Mouse (Mus musculus): ENCODE data around the gene Aldh3b1. TPM values are rescaled to one million over a fixed set of nuclear protein-coding genes. Genes with fewer than 3 reads are reported as not detected.

The Aldh3b1 gene
- polyA plus RNA-seq, 1 experiment from 2014 or later, result 3.3 TPM

- Histone ChIP-seq H3K9me3 (replicated peaks) (no peaks in the 10 kb centered on the region), H3K27ac (no peak overlapping the region), H3K4me1 (replicated peaks) (peaks cover 37% of the 10 kb centered on the region), H3K4me3 (replicated peaks) (no peak overlapping the region), H3K4me2 (no peak overlapping the region), H3K27me3 (no peaks in the 10 kb centered on the region), H3K36me3 (no peaks in the 10 kb centered on the region), H3K9ac (no peak overlapping the region)
- no peak for ATAC-seq (ENCODE audit: low read depth)
- WGBS (ENCODE audit: insufficient replicate concordance), result 71% methylated on average over 6 of the region's 6 CpGs
- no peak for DNase-seq
These were observed 3.7 kb downstream of the Aldh3b1 start for GRCm38 (mm10) chr19:3925859-3926258.

GRCm38 (mm10) chr19:3924868-3925267 is 4.7 kb downstream of the Aldh3b1 start:
- no peak overlapping the region for H3K4me3 ChIP-seq (replicated peaks)
- ATAC-seq (ENCODE audit: low read depth), result no peak
- peaks cover 27% of the 10 kb centered on the region for H3K4me1 ChIP-seq (replicated peaks)
- no peak for DNase-seq
- no peaks in the 10 kb centered on the region for H3K36me3 ChIP-seq
- H3K27ac ChIP-seq, result no peak overlapping the region
- no peaks in the 10 kb centered on the region for H3K9me3 ChIP-seq (replicated peaks)
- WGBS (ENCODE audit: insufficient replicate concordance), result 69% methylated on average over 7 of the region's 7 CpGs
- no peaks in the 10 kb centered on the region for H3K27me3 ChIP-seq
- no peak overlapping the region for H3K9ac ChIP-seq
- H3K4me2 ChIP-seq, result no peak overlapping the region

GRCm38 (mm10) chr19:3924190-3924589 is 5.4 kb downstream of the Aldh3b1 start:
- DNase-seq, result no peak

GRCm38 (mm10) chr19:3923586-3923985 is 6.0 kb downstream of the Aldh3b1 start:
- Histone ChIP-seq H3K4me3 (replicated peaks) (no peak overlapping the region), H3K9me3 (replicated peaks) (no peaks in the 10 kb centered on the region), H3K4me1 (replicated peaks) (peaks cover 23% of the 10 kb centered on the region), H3K9ac (no peak overlapping the region), H3K27ac (0 out of 2 replicates have a peak overlapping the region, but pooled peaks have one; percentile 29), H3K27me3 (no peaks in the 10 kb centered on the region), H3K4me2 (no peak overlapping the region), H3K36me3 (no peaks in the 10 kb centered on the region)
- WGBS (ENCODE audit: insufficient replicate concordance), result 54% methylated on average over 13 of the region's 13 CpGs
- ATAC-seq (ENCODE audit: low read depth) (0 out of 2 replicates have a peak, but pooled peaks have one; percentile 1), DNase-seq (no peak)

More at GRCm38 (mm10) chr19:3924190-3924589, 5.4 kb downstream of the Aldh3b1 start:
- Histone ChIP-seq H3K36me3 (no peaks in the 10 kb centered on the region), H3K4me2 (no peak overlapping the region), H3K27me3 (no peaks in the 10 kb centered on the region), H3K4me1 (replicated peaks) (peaks cover 23% of the 10 kb centered on the region), H3K4me3 (replicated peaks) (no peak overlapping the region), H3K9ac (no peak overlapping the region), H3K9me3 (replicated peaks) (no peaks in the 10 kb centered on the region), H3K27ac (no peak overlapping the region)
- WGBS (ENCODE audit: insufficient replicate concordance), result 71% methylated on average over 8 of the region's 8 CpGs
- no peak for ATAC-seq (ENCODE audit: low read depth)

- 37% methylated on average over 10 of the region's 10 CpGs for WGBS (ENCODE audit: insufficient replicate concordance)
- Histone ChIP-seq H3K27me3 (no peaks in the 10 kb centered on the region), H3K4me1 (replicated peaks) (peaks cover 23% of the 10 kb centered on the region), H3K9me3 (replicated peaks) (no peaks in the 10 kb centered on the region), H3K27ac (peak overlapping the region; percentile 29; the same call in 1 of the 2 replicates), H3K9ac (no peak overlapping the region), H3K36me3 (no peaks in the 10 kb centered on the region), H3K4me3 (replicated peaks) (no peak overlapping the region), H3K4me2 (no peak overlapping the region)
- no peak for ATAC-seq (ENCODE audit: low read depth)
- DNase-seq, result no peak
These were observed 6.8 kb downstream of the Aldh3b1 start for GRCm38 (mm10) chr19:3922661-3923371.

GRCm38 (mm10) chr19:3919928-3920327 is 9.7 kb downstream of the Aldh3b1 start:
- H3K9ac ChIP-seq, result no peak overlapping the region
- H3K4me3 ChIP-seq (replicated peaks), result no peak overlapping the region
- H3K27ac ChIP-seq, result no peak overlapping the region
- H3K4me2 ChIP-seq, result no peak overlapping the region
- DNase-seq, result no peak
- H3K4me1 ChIP-seq (replicated peaks), result peaks cover 21% of the 10 kb centered on the region
- ATAC-seq (ENCODE audit: low read depth), result no peak
- no peaks in the 10 kb centered on the region for H3K36me3 ChIP-seq
- no peaks in the 10 kb centered on the region for H3K9me3 ChIP-seq (replicated peaks)
- no peaks in the 10 kb centered on the region for H3K27me3 ChIP-seq

GRCm38 (mm10) chr19:3916727-3917126 is 12.9 kb downstream of the Aldh3b1 start:
- Histone ChIP-seq H3K4me3 (replicated peaks) (no peak overlapping the region), H3K36me3 (no peaks in the 10 kb centered on the region), H3K9me3 (replicated peaks) (no peaks in the 10 kb centered on the region), H3K4me1 (replicated peaks) (peaks cover 24% of the 10 kb centered on the region), H3K27me3 (no peaks in the 10 kb centered on the region), H3K4me2 (no peak overlapping the region), H3K9ac (no peak overlapping the region), H3K27ac (no peak overlapping the region)
- DNase-seq (no peak), ATAC-seq (ENCODE audit: low read depth) (no peak)
- WGBS (ENCODE audit: insufficient replicate concordance), result 74% methylated on average over 11 of the region's 11 CpGs

GRCm38 (mm10) chr19:3914535-3914934 is 15.1 kb downstream of the Aldh3b1 start:
- WGBS (ENCODE audit: insufficient replicate concordance), result 44% methylated on average over 5 of the region's 5 CpGs
- H3K36me3 ChIP-seq, result peaks cover 20% of the 10 kb centered on the region
- peaks cover 38% of the 10 kb centered on the region for H3K4me1 ChIP-seq (replicated peaks)
- no peaks in the 10 kb centered on the region for H3K27me3 ChIP-seq
- 0 out of 2 replicates have a peak overlapping the region, but pooled peaks have one; percentile 81 for H3K4me2 ChIP-seq
- DNase-seq (no peak), ATAC-seq (ENCODE audit: low read depth) (no peak)
- no peaks in the 10 kb centered on the region for H3K9me3 ChIP-seq (replicated peaks)
- H3K27ac ChIP-seq, result peak overlapping the region; percentile 76; the same call in 1 of the 2 replicates
- H3K4me3 ChIP-seq (replicated peaks), result peak overlapping the region; percentile 73; the same call in 1 of the 2 replicates
- H3K9ac ChIP-seq, result no peak overlapping the region

- ATAC-seq (ENCODE audit: low read depth) (no peak), DNase-seq (no peak)
- Histone ChIP-seq H3K4me3 (replicated peaks) (peak overlapping the region; percentile 73), H3K27me3 (no peaks in the 10 kb centered on the region), H3K36me3 (peaks cover 29% of the 10 kb centered on the region), H3K9ac (peak overlapping the region; percentile 79), H3K4me2 (peak overlapping the region; percentile 81), H3K4me1 (replicated peaks) (peaks cover 38% of the 10 kb centered on the region), H3K27ac (peak overlapping the region; percentile 76), H3K9me3 (replicated peaks) (no peaks in the 10 kb centered on the region)
- WGBS (ENCODE audit: insufficient replicate concordance), result 72% methylated on average over 8 of the region's 8 CpGs
These were observed 15.9 kb downstream of the Aldh3b1 start for GRCm38 (mm10) chr19:3913692-3914091.

- Histone ChIP-seq H3K4me2 (peak within 1 kb of the TSS; percentile 81), H3K27ac (peak within 1 kb of the TSS; percentile 76), H3K9ac (peak within 1 kb of the TSS; percentile 79), H3K9me3 (replicated peaks) (no peaks in the 10 kb centered on the region), H3K4me3 (replicated peaks) (peak within 1 kb of the TSS; percentile 73), H3K4me1 (replicated peaks) (peaks cover 49% of the 10 kb centered on the region), H3K27me3 (no peaks in the 10 kb centered on the region), H3K36me3 (peaks cover 39% of the 10 kb centered on the region)
- DNase-seq, result peak; percentile 95
- under 1% methylated on average over 41 of the region's 43 CpGs for WGBS (ENCODE audit: insufficient replicate concordance)
- ATAC-seq (ENCODE audit: low read depth), result peak; percentile 95
These were observed 17.0 kb downstream of the Aldh3b1 start, which contains the start of gene Ndufs8 for GRCm38 (mm10) chr19:3912337-3913204. TSS of gene Ndufs8 (minus strand) at chr19:3912774.

- WGBS (ENCODE audit: insufficient replicate concordance), result 65% methylated on average over 5 of the region's 5 CpGs
- Histone ChIP-seq H3K27me3 (no peaks in the 10 kb centered on the region), H3K27ac (no peak overlapping the region), H3K4me2 (no peak overlapping the region), H3K9ac (no peak overlapping the region), H3K4me3 (replicated peaks) (no peak overlapping the region), H3K4me1 (replicated peaks) (peaks cover 73% of the 10 kb centered on the region), H3K36me3 (peaks cover 39% of the 10 kb centered on the region), H3K9me3 (replicated peaks) (no peaks in the 10 kb centered on the region)
- DNase-seq (no peak), ATAC-seq (ENCODE audit: low read depth) (no peak)
These were observed 19.4 kb downstream of the Aldh3b1 start for GRCm38 (mm10) chr19:3910206-3910605.

All from liver, embryonic 13.5 days (tissue).